Mouse (Mus musculus) cerebellum, adult 2 months (tissue): ENCODE data around the gene Ddx58.

Experiments used
- CTCF ChIP-seq: fragments of 200-500 bp; IDR thresholded peaks from 2 replicates; pipeline ENCODE4 v1.5.1; 2011; ENCODE audit warnings: low read depth, mild to moderate bottlenecking, control low read depth, low read length, moderate library complexity, borderline replicate concordance; ENCODE audit not compliant: insufficient read depth
- POLR2A ChIP-seq: fragments of 200-500 bp; IDR thresholded peaks from 2 replicates; pipeline ENCODE4 v1.6.1; 2011; ENCODE audit warnings: low read length, control low read depth, borderline replicate concordance; ENCODE audit not compliant: insufficient read depth

- TF ChIP-seq CTCF (peak; percentile 53), POLR2A (no peak)
Measured at GRCm38 (mm10) chr4:40285582-40285981, 46.0 kb upstream of the Ddx58 start.
